10 mouse cellular contexts compared by ENCODE assay signal in genomic region chr5:66173018-66173417, GRCm38 (mm10). TPM values are rescaled to one million over a fixed set of nuclear protein-coding genes. Genes with fewer than 3 reads are reported as not detected.
DNase-seq lines count a peak whose midpoint lies in the region; ATAC-seq and TF ChIP-seq lines count a peak whose summit lies in the region.
"Had no signal": no experiment of that assay in that cellular context is flagged by ENCODE, and none has a peak within 500 bp of the region (broad histone marks: within the 10 kb centered on the region; RNA-seq: fewer than 3 reads in every experiment).

Gene Rbm47, minus strand, starts transcription at chr5:66173118.

- no peaks in the 10 kb centered on the region for H3K36me3 ChIP-seq in hindbrain, embryonic 13.5 days
- H3K36me3 ChIP-seq in hindbrain, embryonic 12.5 days: no peaks in the 10 kb centered on the region
- no peaks in the 10 kb centered on the region for H3K36me3 ChIP-seq in midbrain, embryonic 14.5 days (ENCODE audit: control insufficient read depth, insufficient read depth, low read length)
- H3K36me3 ChIP-seq in midbrain, embryonic 10.5 days: no peaks in the 10 kb centered on the region

- H3K4me1 ChIP-seq in hindbrain, embryonic 13.5 days (replicated peaks): 0 out of 2 replicates have a peak, but pooled peaks cover 7% of the 10 kb centered on the region
- H3K4me1 ChIP-seq in hindbrain, embryonic 12.5 days: peaks cover 7% of the 10 kb centered on the region
- H3K4me1 ChIP-seq in midbrain, embryonic 14.5 days (ENCODE audit: control insufficient read depth, insufficient read depth, low read length): peaks cover 3% of the 10 kb centered on the region; the same call in 1 of the 2 replicates
- H3K4me1 ChIP-seq in midbrain, embryonic 10.5 days: no peaks in the 10 kb centered on the region
- peaks cover 8% of the 10 kb centered on the region; the same call in 1 of the 2 replicates for H3K4me1 ChIP-seq in bone marrow macrophage, adult 2 months (ENCODE audit: control insufficient read depth, insufficient read depth, low read length)

- H3K4me3 ChIP-seq in hindbrain, embryonic 13.5 days: no peak within 1 kb of the TSS
- H3K4me3 ChIP-seq in hindbrain, embryonic 12.5 days: no peak within 1 kb of the TSS
- no peak within 1 kb of the TSS for H3K4me3 ChIP-seq in midbrain, embryonic 14.5 days (replicated peaks; ENCODE audit: low read depth, low read length)
- no peak within 1 kb of the TSS for H3K4me3 ChIP-seq in midbrain, embryonic 10.5 days
- H3K4me3 ChIP-seq in bone marrow macrophage, adult 2 months (ENCODE audit: insufficient read depth, low read length): no peak within 1 kb of the TSS

- no peak for TF ChIP-seq CTCF in bone marrow macrophage, adult 2 months (IDR thresholded peaks at IDR 0.05; ENCODE audit: low read depth, low read length)

- H3K27ac ChIP-seq in hindbrain, embryonic 13.5 days: peak within 1 kb of the TSS; percentile 66
- H3K27ac ChIP-seq in hindbrain, embryonic 12.5 days: no peak within 1 kb of the TSS; the same call in 1 of the 2 replicates
- H3K27ac ChIP-seq in midbrain, embryonic 14.5 days (replicated peaks; ENCODE audit: low read depth, low read length): peak within 1 kb of the TSS; percentile 68
- no peak within 1 kb of the TSS for H3K27ac ChIP-seq in midbrain, embryonic 10.5 days (replicated peaks)
- H3K27ac ChIP-seq in bone marrow macrophage, adult 2 months (ENCODE audit: insufficient read depth, low read depth, low read length): peak within 1 kb of the TSS; percentile 38; the same call in 1 of the 2 replicates

- 88% methylated on average over 2 of the region's 2 CpGs for WGBS in hindbrain, embryonic 13.5 days
- 83% methylated on average over 2 of the region's 2 CpGs for WGBS in hindbrain, embryonic 12.5 days
- 85% methylated on average over 2 of the region's 2 CpGs for WGBS in midbrain, embryonic 14.5 days
- 89% methylated on average over 2 of the region's 2 CpGs for WGBS in midbrain, embryonic 10.5 days

- no peak within 1 kb of the TSS for H3K9ac ChIP-seq in hindbrain, embryonic 13.5 days
- H3K9ac ChIP-seq in hindbrain, embryonic 12.5 days: no peak within 1 kb of the TSS
- no peak within 1 kb of the TSS for H3K9ac ChIP-seq in midbrain, embryonic 14.5 days (replicated peaks; ENCODE audit: low read length)

- no peak within 1 kb of the TSS for H3K4me2 ChIP-seq in hindbrain, embryonic 13.5 days
- H3K4me2 ChIP-seq in hindbrain, embryonic 12.5 days (replicated peaks): no peak within 1 kb of the TSS
- H3K4me2 ChIP-seq in midbrain, embryonic 14.5 days (ENCODE audit: low read length): no peak within 1 kb of the TSS

- H3K27me3 ChIP-seq in hindbrain, embryonic 13.5 days: no peaks in the 10 kb centered on the region
- H3K27me3 ChIP-seq in hindbrain, embryonic 12.5 days: no peaks in the 10 kb centered on the region
- H3K27me3 ChIP-seq in midbrain, embryonic 14.5 days (ENCODE audit: control insufficient read depth, insufficient read depth, low read length): no peaks in the 10 kb centered on the region
- no peaks in the 10 kb centered on the region for H3K27me3 ChIP-seq in midbrain, embryonic 10.5 days (ENCODE audit: low read depth, poor library complexity, severe bottlenecking)

- no peak for TF ChIP-seq POLR2A in bone marrow macrophage, adult 2 months (IDR thresholded peaks at IDR 0.05; ENCODE audit: borderline replicate concordance, low read depth, low read length)

- no peaks in the 10 kb centered on the region for H3K9me3 ChIP-seq in hindbrain, embryonic 13.5 days
- H3K9me3 ChIP-seq in hindbrain, embryonic 12.5 days (replicated peaks): no peaks in the 10 kb centered on the region
- H3K9me3 ChIP-seq in midbrain, embryonic 14.5 days (ENCODE audit: control insufficient read depth, low read length): no peaks in the 10 kb centered on the region
- 0 out of 2 replicates have a peak, but pooled peaks cover 5% of the 10 kb centered on the region for H3K9me3 ChIP-seq in midbrain, embryonic 10.5 days (replicated peaks)

- ATAC-seq in hindbrain, embryonic 13.5 days (ENCODE audit: low FRiP score): no peak
- no peak for ATAC-seq in hindbrain, embryonic 12.5 days (ENCODE audit: low FRiP score)
- no peak for ATAC-seq in midbrain, embryonic 14.5 days (ENCODE audit: low FRiP score, low TSS enrichment)
- no peak for ATAC-seq in monocyte, adult 5-6 weeks (replicated peaks; ENCODE audit: insufficient number of reproducible peaks, low FRiP score, low TSS enrichment, poor library complexity, severe bottlenecking)

- no peak for DNase-seq in midbrain, embryonic 14.5 days
- DNase-seq in midbrain, embryonic 10.5 days (ENCODE audit: low spot score): no peak
- DNase-seq in layer of hippocampus, postnatal 14 days (ENCODE audit: low spot score in 2 of 2): no peak
- no peak for DNase-seq in right cerebral cortex, postnatal 10 days (ENCODE audit: low spot score in 2 of 2)
- DNase-seq: cerebellum, adult 2 months; gastrocnemius, postnatal 36 days had no signal

RNA-seq across cellular contexts. Expression of gene Rbm47, which starts in this region (rescaled TPM):
- polyA plus RNA-seq in hindbrain, embryonic 13.5 days (2015; fragmentation: Nextera tagmentation; extraction: Ambion mirVana): 3.9 and 7.8 TPM in 2 replicates
- polyA plus RNA-seq in hindbrain, embryonic 12.5 days (2016; fragmentation: Nextera tagmentation; extraction: Ambion mirVana): 9.6 and 9.7 TPM in 2 replicates
- polyA plus RNA-seq in midbrain, embryonic 14.5 days (2014; fragmentation: Nextera tagmentation; extraction: Ambion mirVana): 0.30 and 1.0 TPM in 2 replicates
- 1.3 and 1.9 TPM in 2 replicates for polyA plus RNA-seq in midbrain, embryonic 10.5 days (2016; fragmentation: Nextera tagmentation; extraction: Ambion mirVana)
- 86.7 and 89.0 TPM in 2 replicates for polyA plus RNA-seq in bone marrow macrophage, adult 2 months (2012; ENCODE audit: insufficient read depth, insufficient read length, missing spikeins)
- total RNA-seq in monocyte, adult 5-6 weeks (2017): 14.4 to 23.3 TPM (median 16.8 TPM) in 3 replicates
- 1 to 10 TPM; 1.5 to 5.4 TPM for total RNA-seq in layer of hippocampus, postnatal 14 days (2021)

Comparison
In these comparisons a context has a peak if more than half of its experiments do, and no peak if none do; other contexts are left out.
1. H3K27ac ChIP-seq: peak in hindbrain, embryonic 13.5 days (single experiment), midbrain, embryonic 14.5 days (single experiment) and bone marrow macrophage, adult 2 months (single experiment); none in hindbrain, embryonic 12.5 days (single experiment) and midbrain, embryonic 10.5 days (single experiment).